Mouse (Mus musculus) neural tube, embryonic 10.5 days (tissue): ENCODE results near the gene Tgfbr2.
A peak's percentile ranks its signal among the peaks of the same experiment; 100 is the strongest.
"Not testable (repeated sequence)": the region's sequence is repeated elsewhere in the genome, so short reads cannot be mapped to it uniquely, and the experiment has no call there.

ENCODE experiments used
- DNase-seq: peaks from one replicate; pipeline ENCODE4 v3.0.0-alpha.2; 2017; ENCODE audit warnings: low spot score; ENCODE audit errors: extremely low spot score

The Tgfbr2 gene

DNA sequence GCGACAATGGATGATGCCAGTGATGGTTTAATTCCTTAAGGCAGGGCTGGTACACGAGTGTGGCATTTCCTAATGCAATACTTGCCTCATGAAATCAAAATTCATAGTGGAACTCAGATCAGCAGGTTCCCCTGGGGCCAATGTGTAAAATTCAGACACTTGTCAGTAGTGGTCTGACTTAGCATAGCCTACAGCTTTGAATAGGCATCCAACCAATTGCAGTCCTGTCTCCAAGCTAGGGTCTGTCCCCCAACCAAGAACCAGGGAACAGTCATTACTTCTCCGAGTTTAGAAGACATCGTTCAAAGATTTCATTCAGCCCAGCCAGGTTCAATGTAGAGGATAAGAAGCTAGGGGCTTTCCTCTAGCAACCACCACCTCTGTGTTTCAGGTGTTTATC lies 93.4 kb downstream of the Tgfbr2 start:
- no peak for DNase-seq

DNA sequence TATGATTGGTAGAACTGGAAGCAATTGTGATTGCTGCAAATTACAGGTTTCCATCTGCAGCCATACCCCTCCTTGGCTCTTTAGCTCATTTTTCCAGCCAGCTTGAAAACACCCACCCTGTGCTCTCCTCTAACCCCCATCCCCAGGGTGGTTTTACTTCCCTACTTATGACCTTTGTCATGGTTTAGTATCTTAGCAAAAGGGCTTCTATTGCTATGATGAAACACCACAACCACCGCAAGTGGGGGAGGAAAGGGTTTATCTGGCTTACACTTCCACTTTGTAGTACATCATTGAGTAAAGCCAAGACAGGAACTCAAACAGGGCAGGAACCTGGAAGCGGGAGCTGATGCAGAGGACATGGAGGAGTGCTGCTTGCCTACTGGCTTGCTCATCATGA lies 97.7 kb downstream of the Tgfbr2 start:
- DNase-seq: no peak

DNA sequence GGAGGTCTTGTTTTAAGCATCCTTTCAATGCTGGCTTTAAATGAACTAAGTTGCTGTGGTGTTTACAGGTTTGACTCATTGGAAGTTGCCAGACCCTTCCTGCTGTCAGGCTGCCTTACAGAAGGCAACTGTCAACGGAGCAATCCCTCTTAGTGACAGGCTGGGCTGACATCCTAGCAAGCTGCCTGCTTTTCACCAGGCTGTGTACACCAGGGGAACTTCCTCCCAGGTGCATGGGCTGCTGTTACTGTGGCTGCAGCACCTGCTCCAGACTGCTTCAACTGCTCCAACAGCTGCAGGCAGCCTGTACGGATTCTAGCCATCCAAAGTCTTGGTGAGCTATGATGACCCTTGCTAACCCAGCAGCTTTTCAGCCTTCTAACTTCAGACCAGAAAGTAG lies 98.2 kb downstream of the Tgfbr2 start:
- DNase-seq: no peak

- no peak for DNase-seq
These were observed 99.0 kb downstream of the Tgfbr2 start for GRCm38 (mm10) chr9:116076163-116076562.

DNA sequence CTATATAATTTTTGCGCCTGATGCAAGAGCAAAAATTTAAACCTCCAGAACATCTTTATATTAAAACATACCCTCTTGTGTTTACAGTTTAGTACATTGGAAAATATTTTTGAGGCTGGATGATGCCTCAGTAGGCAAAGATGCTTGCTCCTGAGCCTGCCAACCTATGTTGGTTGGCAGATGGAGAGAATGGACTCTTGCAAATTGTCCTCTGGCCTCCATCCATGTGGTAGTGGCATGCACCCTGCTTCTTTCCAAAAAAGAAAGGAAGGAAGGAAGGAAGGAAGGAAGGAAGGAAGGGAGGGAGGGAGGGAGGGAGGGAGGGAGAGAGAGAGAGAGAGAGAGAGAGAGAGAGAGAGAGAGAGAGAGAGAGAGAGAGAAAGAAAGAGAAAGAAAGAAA lies 103.6 kb downstream of the Tgfbr2 start:
- DNase-seq: not testable (repeated sequence)

- DNase-seq: no peak
These were observed 110.4 kb downstream of the Tgfbr2 start for GRCm38 (mm10) chr9:116064774-116065173.

DNA sequence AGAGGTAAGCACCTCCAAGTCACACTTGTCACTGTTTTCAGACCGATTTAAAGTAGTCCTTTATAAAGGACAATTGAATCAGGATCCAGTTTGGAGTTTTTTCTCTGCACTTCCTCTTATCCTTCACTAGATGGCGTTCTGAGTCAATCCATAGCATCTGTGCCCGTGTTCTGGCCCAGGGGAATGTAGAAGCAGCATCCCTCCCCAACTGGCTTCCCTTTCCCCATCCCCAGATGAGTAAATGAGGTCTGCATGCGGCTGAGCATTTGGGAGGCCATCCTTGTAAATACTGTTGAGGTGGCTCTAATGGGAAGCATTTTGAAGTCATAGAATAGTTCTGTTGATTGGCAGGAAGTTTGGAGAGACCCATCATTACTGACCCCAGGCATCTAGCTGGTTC lies 114.5 kb downstream of the Tgfbr2 start:
- peak; percentile 22 for DNase-seq

- DNase-seq: no peak
These were observed 116.0 kb downstream of the Tgfbr2 start for GRCm38 (mm10) chr9:116059156-116059555.

GRCm38 (mm10) chr9:116058475-116058874 lies 116.7 kb downstream of the Tgfbr2 start:
- DNase-seq: no peak

- DNase-seq: no peak
These were observed 121.2 kb downstream of the Tgfbr2 start for GRCm38 (mm10) chr9:116053976-116054375.

DNA sequence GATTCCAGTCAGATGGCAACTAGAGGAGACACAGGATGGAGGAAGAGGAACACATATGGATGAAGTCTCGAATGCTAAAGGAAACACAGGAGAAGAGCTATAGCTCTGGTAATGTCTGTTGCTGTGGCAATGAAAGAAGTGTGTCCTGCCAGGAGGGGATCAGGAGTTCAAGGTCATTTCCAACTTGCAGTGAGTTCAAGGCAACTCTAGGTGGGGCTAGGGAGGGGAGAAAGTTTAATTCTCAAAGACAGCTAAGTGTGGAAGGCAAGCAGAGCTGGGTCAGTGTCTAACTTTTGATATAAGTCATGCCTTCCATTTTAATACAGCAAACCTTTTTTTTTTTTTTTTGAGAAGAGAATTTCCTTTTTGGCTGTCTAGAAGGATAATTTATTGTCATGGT lies 125.2 kb downstream of the Tgfbr2 start:
- no peak for DNase-seq

- peak; percentile 86 for DNase-seq
These were observed 133.4 kb downstream of the Tgfbr2 start for GRCm38 (mm10) chr9:116041787-116042186.

GRCm38 (mm10) chr9:116041369-116041768 lies 133.8 kb downstream of the Tgfbr2 start:
- no peak for DNase-seq

GRCm38 (mm10) chr9:116040852-116041251 lies 134.3 kb downstream of the Tgfbr2 start:
- DNase-seq: not testable (repeated sequence)

DNA sequence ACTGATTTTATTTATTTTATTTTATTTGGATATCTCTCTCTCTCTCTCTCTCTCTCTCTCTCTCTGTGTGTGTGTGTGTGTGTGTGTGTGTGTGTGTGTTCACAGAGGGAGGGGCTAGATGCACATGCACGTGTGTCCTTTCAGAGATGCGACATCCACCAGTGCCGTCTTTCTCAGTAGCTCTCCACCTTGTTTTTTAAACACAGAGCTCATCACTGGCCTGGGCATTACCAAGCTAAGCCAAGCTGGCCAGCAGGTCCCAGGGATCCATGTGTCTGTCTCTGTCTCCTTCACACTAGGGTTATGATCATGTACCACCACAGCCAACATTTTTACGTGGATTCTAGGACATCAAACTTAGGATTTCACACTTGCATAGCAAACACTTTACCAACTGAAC lies 135.2 kb downstream of the Tgfbr2 start:
- DNase-seq: no peak

DNA sequence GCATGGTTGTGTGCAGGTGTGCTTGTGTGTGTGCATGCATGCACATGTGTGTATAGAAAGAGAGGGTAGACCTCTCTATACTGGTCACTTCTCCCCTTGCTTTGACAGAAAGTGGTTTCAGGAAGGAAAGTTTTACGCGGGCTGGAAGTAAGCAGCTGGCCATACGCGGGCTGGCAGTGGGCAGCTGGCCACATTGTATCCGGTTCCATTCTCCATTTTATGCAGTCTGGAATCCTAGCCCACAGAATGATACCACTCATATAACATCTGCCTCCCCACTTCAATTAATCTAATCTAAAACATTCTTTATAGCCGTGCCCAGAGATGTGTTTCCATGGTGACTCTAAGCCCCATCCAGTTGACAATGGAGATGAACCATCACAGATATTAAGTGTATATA lies 136.9 kb downstream of the Tgfbr2 start:
- no peak for DNase-seq
